Mouse (Mus musculus) bone marrow, adult 2 months (tissue): ENCODE results near the gene Exoc3l4.

ENCODE experiments used
- CTCF ChIP-seq: fragments of 200-500 bp; IDR thresholded peaks from 2 replicates; pipeline ENCODE4 v1.5.1; 2011; ENCODE audit warnings: low read length, control low read depth; ENCODE audit not compliant: control insufficient read depth, insufficient read depth
- POLR2A ChIP-seq: fragments of 200-500 bp; IDR thresholded peaks from 2 replicates; pipeline ENCODE4 v1.6.1; 2011; ENCODE audit warnings: low read depth, mild to moderate bottlenecking, control low read depth, low read length, borderline replicate concordance; ENCODE audit not compliant: control insufficient read depth

GRCm38 (mm10) chr12:111451561-111451960, 34.7 kb downstream of the Exoc3l4 start:
- no peak for TF ChIP-seq POLR2A
- TF ChIP-seq CTCF = no peak
